Mouse (Mus musculus): ENCODE data around the gene Ahnak2. TPM values are rescaled to one million over a fixed set of nuclear protein-coding genes. Genes with fewer than 3 reads are reported as not detected.

Ahnak2 gene
- polyA plus RNA-seq, 1 experiment from 2014 or later, result 0.50 TPM

DNA sequence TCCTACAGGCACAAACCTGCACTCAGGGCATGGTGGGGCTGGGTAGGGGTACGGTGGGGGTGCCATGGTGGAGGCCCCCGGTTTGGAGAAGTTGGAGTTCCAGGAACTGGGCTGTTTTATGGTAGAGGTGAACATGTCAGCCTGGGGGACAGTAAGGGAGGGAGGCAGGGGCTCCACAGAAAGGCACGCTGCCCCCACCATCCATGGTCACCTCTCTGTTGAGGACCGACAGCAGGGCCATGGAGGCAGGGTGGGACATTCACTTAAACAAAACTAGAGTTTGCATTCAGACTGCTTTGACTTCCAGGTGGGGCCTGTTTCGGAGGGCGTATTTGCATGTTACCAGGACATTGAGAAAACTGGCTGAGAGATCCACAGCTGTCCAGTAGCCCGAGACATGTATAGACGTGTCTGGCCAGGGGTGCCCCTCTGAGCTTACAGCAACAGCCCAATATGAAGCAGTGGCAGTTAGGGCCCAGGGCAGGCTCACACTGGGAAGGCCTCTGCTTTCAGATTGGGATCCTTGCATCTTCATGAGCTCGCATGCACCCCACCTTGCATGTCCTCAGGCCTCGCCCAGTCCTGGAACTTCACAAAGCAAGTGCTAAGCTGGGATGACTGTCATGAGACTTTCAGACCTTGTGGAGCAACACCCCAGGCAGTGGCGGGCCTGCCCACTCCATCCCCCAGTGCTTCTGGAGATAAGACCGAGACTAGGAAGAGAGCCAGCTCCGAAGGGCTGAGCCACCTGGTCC is 8.7 kb downstream of the Ahnak2 start:
- no peak for TF ChIP-seq CTCF (IDR thresholded peaks at IDR 0.05; ENCODE audit: low read depth)
- Histone ChIP-seq H3K4me2 (ENCODE audit: low read length) (no peak overlapping the region), H3K4me1 (replicated peaks; ENCODE audit: insufficient read depth, low read length) (no peaks in the 10 kb centered on the region), H3K9ac (ENCODE audit: low read depth, low read length) (no peak overlapping the region), H3K27ac (no peak overlapping the region), H3K27me3 (ENCODE audit: insufficient read depth, low read length) (no peaks in the 10 kb centered on the region), H3K36me3 (ENCODE audit: insufficient read depth, low read length) (no peaks in the 10 kb centered on the region), H3K4me3 (replicated peaks; ENCODE audit: low read depth, low read length) (no peak overlapping the region), H3K9me3 (replicated peaks; ENCODE audit: low read length) (no peaks in the 10 kb centered on the region)
- ATAC-seq (replicated peaks; ENCODE audit: low FRiP score, low read depth) (no peak), DNase-seq (ENCODE audit: low spot score) (no peak)
- 74% methylated on average over 13 of the region's 13 CpGs for WGBS

DNA sequence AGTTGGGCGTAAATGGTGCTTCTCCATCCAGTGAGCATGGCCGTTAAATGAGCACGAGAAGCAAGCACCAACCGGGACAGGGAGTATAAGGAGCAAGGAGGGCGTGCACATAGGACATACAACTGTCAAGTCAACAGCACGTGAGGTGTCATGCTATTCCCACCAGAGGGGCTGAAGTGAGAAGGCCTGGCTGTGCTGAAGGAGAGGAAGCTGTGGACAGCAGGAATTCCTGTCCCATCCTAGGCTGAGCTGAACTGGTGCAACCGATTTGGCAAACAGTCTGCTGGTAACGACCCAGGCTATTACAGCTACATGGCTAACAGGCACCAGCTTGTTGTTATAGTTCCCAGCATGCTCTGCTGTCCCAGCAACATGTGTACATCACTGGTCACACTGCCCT is 11.4 kb downstream of the Ahnak2 start:
- ATAC-seq (replicated peaks; ENCODE audit: low FRiP score, low read depth), result no peak
- Histone ChIP-seq H3K4me1 (replicated peaks; ENCODE audit: insufficient read depth, low read length) (no peaks in the 10 kb centered on the region), H3K9me3 (replicated peaks; ENCODE audit: low read length) (no peaks in the 10 kb centered on the region), H3K4me3 (replicated peaks; ENCODE audit: low read depth, low read length) (no peak overlapping the region), H3K27ac (no peak overlapping the region), H3K4me2 (ENCODE audit: low read length) (no peak overlapping the region), H3K27me3 (ENCODE audit: insufficient read depth, low read length) (no peaks in the 10 kb centered on the region), H3K9ac (ENCODE audit: low read depth, low read length) (no peak overlapping the region), H3K36me3 (ENCODE audit: insufficient read depth, low read length) (no peaks in the 10 kb centered on the region)
- no peak for DNase-seq (ENCODE audit: low spot score)
- WGBS, result 50% methylated on average over 8 of the region's 8 CpGs
- no peak for TF ChIP-seq CTCF (IDR thresholded peaks at IDR 0.05; ENCODE audit: low read depth)

DNA sequence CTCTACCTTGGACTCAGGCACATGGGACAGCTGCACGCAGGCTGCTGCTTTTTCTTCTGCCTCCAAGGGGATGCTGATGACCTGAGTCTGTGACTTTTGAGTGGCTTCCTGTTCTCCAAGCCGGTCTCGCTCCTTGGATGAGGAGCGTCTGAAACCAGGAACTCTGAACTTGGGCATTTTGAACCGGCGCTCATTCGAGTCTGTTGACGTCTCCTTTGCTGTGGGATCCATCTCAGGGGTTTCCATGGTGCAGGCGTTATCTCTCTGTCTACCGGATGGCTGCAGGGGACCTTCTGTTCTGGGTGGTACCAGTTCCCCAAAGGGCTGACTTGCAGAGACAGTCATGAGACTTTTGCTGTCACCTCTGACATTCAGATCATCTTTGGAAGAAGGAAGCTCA is 28.0 kb downstream of the Ahnak2 start:
- no peak overlapping the region for H3K27ac ChIP-seq
- no peak overlapping the region for H3K4me3 ChIP-seq (replicated peaks; ENCODE audit: low read depth, low read length)
- DNase-seq (ENCODE audit: low spot score) (no peak), ATAC-seq (replicated peaks; ENCODE audit: low FRiP score, low read depth) (no peak)
- H3K9me3 ChIP-seq (replicated peaks; ENCODE audit: low read length), result no peaks in the 10 kb centered on the region
- no peak overlapping the region for H3K9ac ChIP-seq (ENCODE audit: low read depth, low read length)
- H3K4me2 ChIP-seq (ENCODE audit: low read length), result no peak overlapping the region
- no peaks in the 10 kb centered on the region for H3K4me1 ChIP-seq (replicated peaks; ENCODE audit: insufficient read depth, low read length)
- H3K36me3 ChIP-seq (ENCODE audit: insufficient read depth, low read length), result no peaks in the 10 kb centered on the region
- TF ChIP-seq CTCF (IDR thresholded peaks at IDR 0.05; ENCODE audit: low read depth), result no peak
- H3K27me3 ChIP-seq (ENCODE audit: insufficient read depth, low read length), result no peaks in the 10 kb centered on the region
- WGBS, result 92% methylated on average over 10 of the region's 10 CpGs

DNA sequence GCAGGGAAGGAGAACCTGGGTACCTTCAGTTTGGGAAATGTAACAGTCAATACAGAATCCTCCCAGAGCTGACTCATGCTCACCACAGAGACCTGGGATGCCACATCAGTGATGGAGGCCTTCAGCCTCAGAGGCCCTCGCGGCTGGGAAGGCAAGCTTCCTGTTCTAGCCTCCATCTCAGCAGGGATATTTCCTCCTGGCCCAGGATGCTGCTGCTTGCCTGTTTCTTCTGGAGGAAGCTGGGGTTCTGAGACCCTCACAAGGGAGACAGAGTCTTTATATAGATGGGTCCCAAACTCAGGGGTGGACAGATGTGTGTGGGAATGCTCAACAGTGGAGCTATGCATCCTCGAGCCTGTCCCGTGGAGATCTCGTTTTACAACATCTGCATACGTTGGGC is 28.4 kb downstream of the Ahnak2 start:
- no peaks in the 10 kb centered on the region for H3K9me3 ChIP-seq (replicated peaks; ENCODE audit: low read length)
- no peaks in the 10 kb centered on the region for H3K27me3 ChIP-seq (ENCODE audit: insufficient read depth, low read length)
- whole genome bisulfite sequencing, result 85% methylated on average over 6 of the region's 6 CpGs
- no peaks in the 10 kb centered on the region for H3K36me3 ChIP-seq (ENCODE audit: insufficient read depth, low read length)
- ATAC-seq (replicated peaks; ENCODE audit: low FRiP score, low read depth) (no peak), DNase-seq (ENCODE audit: low spot score) (no peak)
- no peak for TF ChIP-seq CTCF (IDR thresholded peaks at IDR 0.05; ENCODE audit: low read depth)
- no peak overlapping the region for H3K9ac ChIP-seq (ENCODE audit: low read depth, low read length)
- H3K4me2 ChIP-seq (ENCODE audit: low read length), result no peak overlapping the region
- H3K4me1 ChIP-seq (replicated peaks; ENCODE audit: insufficient read depth, low read length), result no peaks in the 10 kb centered on the region
- H3K4me3 ChIP-seq (replicated peaks; ENCODE audit: low read depth, low read length), result no peak overlapping the region
- H3K27ac ChIP-seq, result no peak overlapping the region

DNA sequence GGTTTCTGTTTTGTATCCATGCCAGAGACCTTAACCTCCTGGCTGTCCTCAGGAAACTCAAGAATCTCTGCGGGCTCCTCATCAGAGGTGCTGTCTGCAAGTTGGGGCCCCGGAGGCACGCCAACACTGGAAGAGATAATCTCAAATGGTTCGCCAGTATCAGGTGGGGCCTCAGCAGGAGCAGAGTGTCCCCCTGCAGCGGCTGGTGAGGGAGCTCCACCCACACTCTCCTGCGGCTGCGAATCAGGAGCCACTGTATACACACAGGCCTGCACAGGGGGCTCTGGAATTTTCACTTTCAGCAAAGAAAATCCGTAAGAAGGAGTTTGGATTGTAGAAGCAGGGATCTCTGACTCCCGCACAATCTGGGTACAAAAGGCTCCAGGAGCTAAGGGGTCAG is 29.1 kb downstream of the Ahnak2 start:
- Histone ChIP-seq H3K4me2 (ENCODE audit: low read length) (no peak overlapping the region), H3K4me3 (replicated peaks; ENCODE audit: low read depth, low read length) (no peak overlapping the region), H3K27ac (no peak overlapping the region), H3K27me3 (ENCODE audit: insufficient read depth, low read length) (no peaks in the 10 kb centered on the region), H3K4me1 (replicated peaks; ENCODE audit: insufficient read depth, low read length) (no peaks in the 10 kb centered on the region), H3K36me3 (ENCODE audit: insufficient read depth, low read length) (no peaks in the 10 kb centered on the region), H3K9me3 (replicated peaks; ENCODE audit: low read length) (no peaks in the 10 kb centered on the region), H3K9ac (ENCODE audit: low read depth, low read length) (no peak overlapping the region)
- ATAC-seq (replicated peaks; ENCODE audit: low FRiP score, low read depth) (no peak), DNase-seq (ENCODE audit: low spot score) (no peak)
- 51% methylated on average over 9 of the region's 9 CpGs for WGBS
- no peak for TF ChIP-seq CTCF (IDR thresholded peaks at IDR 0.05; ENCODE audit: low read depth)

DNA sequence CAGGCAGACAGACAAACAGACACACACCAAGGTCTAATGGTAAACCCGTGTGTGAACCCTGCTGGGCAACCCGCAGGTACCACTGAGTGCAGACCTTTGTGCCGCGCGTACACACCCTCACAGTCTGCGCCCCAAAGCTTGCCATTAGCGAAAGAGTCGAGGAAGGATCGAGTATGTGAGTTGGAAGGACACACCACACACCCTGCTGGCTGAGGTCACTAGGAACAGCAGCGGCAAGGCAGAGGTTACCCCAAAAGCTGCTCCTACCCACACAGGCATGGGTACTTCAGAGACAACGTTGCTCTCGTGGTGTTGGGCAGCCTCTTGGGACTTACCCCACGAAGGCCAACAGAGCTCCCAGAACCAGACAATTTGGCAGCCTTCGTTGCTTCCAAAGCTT is 30.2 kb downstream of the Ahnak2 start:
- no peak overlapping the region for H3K27ac ChIP-seq

DNA sequence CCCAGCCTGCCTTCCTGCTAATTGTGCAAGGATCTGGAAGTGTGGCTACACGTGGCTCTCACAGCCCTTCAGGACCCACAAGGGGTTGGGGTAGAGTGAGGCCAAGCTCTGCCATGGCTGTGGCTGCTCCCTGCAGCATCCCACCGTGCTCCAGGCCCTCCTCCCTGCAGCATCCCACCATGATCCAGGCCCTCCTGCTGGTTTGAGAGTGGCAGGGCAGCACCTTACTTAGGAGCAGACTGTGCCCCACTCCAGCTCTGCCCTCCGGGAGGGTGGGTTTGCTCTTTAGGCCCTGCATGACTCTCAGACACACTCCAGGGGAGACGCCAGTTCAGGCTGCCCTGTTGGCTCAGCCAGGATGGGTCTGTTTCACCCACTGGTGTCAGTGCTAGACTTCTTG is 32.1 kb downstream of the Ahnak2 start:
- Histone ChIP-seq H3K27me3 (ENCODE audit: insufficient read depth, low read length) (no peaks in the 10 kb centered on the region), H3K36me3 (ENCODE audit: insufficient read depth, low read length) (no peaks in the 10 kb centered on the region), H3K4me1 (replicated peaks; ENCODE audit: insufficient read depth, low read length) (no peaks in the 10 kb centered on the region), H3K9ac (ENCODE audit: low read depth, low read length) (no peak overlapping the region), H3K9me3 (replicated peaks; ENCODE audit: low read length) (no peaks in the 10 kb centered on the region), H3K4me2 (ENCODE audit: low read length) (no peak overlapping the region), H3K27ac (no peak overlapping the region), H3K4me3 (replicated peaks; ENCODE audit: low read depth, low read length) (no peak overlapping the region)
- no peak for TF ChIP-seq CTCF (IDR thresholded peaks at IDR 0.05; ENCODE audit: low read depth)
- 75% methylated on average over 4 of the region's 4 CpGs for WGBS
- no peak for DNase-seq (ENCODE audit: low spot score)
- no peak for ATAC-seq (replicated peaks; ENCODE audit: low FRiP score, low read depth)

More for the DNA sequence above, 30.2 kb downstream of the Ahnak2 start:
- no peak overlapping the region for H3K9ac ChIP-seq (ENCODE audit: low read depth, low read length)
- H3K27me3 ChIP-seq (ENCODE audit: insufficient read depth, low read length), result no peaks in the 10 kb centered on the region
- ATAC-seq (replicated peaks; ENCODE audit: low FRiP score, low read depth) (no peak), DNase-seq (ENCODE audit: low spot score) (no peak)
- H3K4me1 ChIP-seq (replicated peaks; ENCODE audit: insufficient read depth, low read length), result no peaks in the 10 kb centered on the region
- no peak overlapping the region for H3K4me3 ChIP-seq (replicated peaks; ENCODE audit: low read depth, low read length)
- H3K4me2 ChIP-seq (ENCODE audit: low read length), result no peak overlapping the region
- 94% methylated on average over 14 of the region's 14 CpGs for WGBS
- no peaks in the 10 kb centered on the region for H3K36me3 ChIP-seq (ENCODE audit: insufficient read depth, low read length)
- no peaks in the 10 kb centered on the region for H3K9me3 ChIP-seq (replicated peaks; ENCODE audit: low read length)
- no peak for TF ChIP-seq CTCF (IDR thresholded peaks at IDR 0.05; ENCODE audit: low read depth)
